Mouse (Mus musculus): ENCODE measurements around the gene Plppr3. TPM values are rescaled to one million over a fixed set of nuclear protein-coding genes. Genes with fewer than 3 reads are reported as not detected.

Gene Plppr3
- total RNA-seq, 2 experiments from 2014 or later, result 2.5 to 2.9 TPM

DNA sequence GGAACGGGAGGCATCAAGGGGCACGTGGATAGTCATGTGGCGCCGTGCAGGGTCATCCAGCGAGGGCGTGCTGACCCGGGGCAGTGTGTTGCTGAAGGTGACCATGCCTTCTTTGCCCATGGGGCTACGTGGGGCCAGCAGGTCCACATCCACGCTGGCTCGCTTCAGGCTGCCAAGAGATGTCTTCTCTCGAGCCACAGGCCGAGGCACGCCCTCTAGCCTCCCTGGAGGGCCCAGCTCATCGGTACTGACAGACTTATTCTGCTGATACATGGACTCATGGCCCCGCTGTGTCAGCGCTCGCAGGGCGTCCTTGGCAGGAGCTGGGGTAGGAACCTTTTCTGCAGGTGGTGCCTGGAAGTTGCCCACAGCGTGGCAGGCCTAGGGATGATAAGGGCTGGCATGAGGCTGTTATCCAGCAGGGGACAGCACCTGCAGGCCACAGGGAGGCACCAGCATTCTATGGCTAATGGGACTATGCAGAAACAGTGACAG lies 8.6 kb downstream of the Plppr3 start:
- peak; percentile 46 for DNase-seq

DNA sequence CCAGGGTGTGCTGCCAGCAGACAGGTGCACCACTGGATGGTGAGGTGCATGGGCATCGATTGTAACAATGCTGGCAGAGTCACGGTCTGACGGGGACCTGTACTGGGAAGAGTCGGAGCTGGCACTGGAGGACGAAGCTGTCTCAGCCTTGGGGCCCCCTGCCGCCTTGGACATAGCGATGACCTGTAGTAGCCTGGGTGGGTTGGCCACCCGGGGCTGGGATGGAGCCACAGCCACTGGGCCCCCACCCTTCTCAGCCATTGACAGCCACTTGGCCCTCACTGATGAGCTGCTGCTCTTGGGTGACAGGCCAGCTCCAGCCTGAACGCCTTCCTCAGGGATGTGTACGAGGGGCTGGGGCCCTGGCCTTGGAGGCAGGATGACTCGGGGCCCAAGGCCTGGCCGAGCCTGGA lies 9.2 kb downstream of the Plppr3 start:
- no peak for DNase-seq

DNA sequence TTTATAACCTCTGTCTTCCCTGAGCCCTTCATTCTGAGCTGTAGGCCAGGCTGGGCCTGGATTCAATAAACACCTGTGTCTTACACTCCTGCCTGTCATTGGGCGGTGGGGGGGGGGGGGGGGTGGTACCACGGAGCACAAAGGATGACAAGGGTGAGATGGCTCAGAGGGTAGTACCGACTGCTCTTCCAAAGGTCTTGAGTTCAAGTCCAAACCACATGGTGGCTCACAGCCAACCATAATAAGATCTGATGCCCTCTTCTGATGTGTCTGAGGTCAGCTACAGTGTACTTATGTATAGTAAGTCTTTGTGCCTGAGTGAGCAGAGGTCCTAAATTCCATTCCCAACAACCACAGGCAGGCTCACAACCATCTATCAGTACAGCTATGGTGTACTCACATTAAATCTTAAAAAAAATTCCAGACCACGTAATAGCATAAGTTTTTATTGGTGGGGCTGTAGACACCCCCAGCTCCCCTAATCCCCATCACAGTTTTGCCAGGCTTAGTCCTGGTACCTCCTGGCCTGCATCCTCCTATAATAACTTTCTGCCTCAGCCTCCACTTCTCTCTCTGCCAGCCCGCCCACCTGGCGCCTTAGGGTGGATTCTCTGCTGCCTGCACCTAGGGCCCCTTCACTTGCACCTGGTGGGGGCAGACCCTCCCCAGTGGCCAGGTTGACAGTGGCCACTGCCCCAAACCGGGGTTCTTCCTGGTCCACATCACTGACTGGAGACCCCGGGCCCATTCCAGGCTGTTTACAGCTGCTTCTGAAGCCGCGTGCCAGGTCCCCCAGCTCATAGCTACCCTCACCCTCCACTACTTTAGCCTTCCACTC lies 9.9 kb downstream of the Plppr3 start:
- no peak for DNase-seq

DNA sequence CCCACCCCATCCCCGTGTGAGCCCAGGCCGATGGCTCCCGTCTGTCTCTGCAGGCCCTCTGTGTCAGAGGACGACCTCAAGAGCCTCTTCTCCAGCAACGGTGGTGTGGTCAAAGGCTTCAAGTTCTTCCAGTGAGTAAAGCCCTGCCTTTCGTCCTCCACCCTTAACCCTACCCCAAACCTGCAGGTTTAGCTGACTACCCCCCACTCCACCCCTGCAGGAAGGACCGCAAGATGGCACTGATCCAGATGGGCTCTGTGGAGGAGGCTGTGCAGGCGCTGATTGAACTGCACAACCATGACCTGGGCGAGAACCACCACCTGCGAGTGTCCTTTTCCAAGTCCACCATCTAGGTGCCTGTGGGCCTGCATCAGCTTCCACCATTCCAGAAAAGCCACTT lies 11.5 kb downstream of the Plppr3 start:
- no peak for DNase-seq

DNA sequence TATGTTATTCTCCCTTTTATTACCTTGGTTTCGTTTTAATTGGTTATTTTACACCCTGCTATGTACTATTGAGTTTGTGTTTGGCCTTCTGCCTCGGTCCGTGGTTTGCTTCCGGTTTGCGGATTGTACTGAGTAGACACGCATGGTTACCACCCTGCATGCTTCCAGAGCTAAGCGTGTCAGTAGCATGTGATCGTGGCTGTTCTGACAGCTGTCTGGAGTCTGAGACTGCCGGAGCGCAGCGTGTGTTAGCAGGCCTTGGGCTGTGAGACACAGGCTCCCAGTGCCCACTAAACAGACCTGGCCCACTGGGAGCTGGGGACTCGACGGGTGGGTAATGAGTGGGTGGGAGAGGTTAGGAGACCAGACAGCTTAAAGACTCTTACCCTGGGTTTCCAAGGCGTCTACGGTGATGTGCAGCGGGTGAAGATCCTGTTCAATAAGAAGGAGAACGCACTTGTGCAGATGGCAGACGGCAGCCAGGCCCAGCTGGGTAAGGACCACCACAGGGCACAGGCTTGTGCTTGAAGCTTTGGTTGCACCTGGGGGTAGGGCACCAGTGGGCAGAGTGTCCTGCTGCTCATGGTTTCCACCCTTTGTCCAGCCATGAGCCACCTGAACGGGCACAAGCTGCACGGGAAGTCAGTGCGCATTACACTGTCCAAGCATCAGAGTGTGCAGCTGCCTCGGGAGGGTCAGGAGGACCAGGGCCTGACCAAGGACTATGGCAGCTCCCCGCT lies 12.2 kb downstream of the Plppr3 start:
- DNase-seq, result no peak

DNA sequence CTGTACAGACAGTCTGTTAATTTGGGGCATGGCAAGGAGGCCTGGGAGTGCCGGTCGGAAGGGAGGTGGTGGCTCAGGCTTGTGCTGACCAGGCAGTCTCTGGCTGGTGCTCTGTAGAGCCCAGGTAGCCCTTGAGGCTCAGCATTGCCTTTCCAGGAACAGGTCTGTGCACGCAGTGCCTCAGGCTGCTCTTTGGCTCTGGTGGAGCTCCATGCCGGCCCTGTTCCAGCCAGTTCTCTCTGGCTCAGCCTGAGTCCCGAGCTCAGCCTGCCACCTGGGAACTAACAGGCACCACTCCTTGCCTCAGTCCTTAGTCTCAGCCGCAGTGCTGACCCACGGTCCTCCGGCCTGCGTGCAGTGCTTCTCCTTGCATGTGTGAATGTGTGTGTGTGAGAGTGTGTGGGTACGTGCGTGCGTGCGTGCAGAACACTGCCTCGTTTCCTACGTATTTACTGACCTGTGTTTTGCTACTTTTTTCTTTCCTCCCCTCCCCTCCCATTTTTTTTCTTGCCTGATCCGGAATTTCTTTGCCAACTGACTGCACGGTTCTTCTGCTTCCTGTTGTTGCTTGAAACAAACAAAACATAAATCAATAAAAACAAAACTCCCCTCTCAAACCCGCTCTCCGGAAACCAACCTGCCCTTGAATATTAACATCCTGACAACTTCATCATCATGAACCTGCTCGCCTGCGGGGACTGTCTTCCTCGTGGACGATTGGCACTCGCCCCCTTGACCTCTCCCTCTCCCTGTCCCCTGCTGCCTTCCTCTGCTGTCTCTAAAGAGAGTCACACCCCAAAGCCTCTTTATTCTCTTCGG lies 13.0 kb downstream of the Plppr3 start:
- DNase-seq, result no peak

DNA sequence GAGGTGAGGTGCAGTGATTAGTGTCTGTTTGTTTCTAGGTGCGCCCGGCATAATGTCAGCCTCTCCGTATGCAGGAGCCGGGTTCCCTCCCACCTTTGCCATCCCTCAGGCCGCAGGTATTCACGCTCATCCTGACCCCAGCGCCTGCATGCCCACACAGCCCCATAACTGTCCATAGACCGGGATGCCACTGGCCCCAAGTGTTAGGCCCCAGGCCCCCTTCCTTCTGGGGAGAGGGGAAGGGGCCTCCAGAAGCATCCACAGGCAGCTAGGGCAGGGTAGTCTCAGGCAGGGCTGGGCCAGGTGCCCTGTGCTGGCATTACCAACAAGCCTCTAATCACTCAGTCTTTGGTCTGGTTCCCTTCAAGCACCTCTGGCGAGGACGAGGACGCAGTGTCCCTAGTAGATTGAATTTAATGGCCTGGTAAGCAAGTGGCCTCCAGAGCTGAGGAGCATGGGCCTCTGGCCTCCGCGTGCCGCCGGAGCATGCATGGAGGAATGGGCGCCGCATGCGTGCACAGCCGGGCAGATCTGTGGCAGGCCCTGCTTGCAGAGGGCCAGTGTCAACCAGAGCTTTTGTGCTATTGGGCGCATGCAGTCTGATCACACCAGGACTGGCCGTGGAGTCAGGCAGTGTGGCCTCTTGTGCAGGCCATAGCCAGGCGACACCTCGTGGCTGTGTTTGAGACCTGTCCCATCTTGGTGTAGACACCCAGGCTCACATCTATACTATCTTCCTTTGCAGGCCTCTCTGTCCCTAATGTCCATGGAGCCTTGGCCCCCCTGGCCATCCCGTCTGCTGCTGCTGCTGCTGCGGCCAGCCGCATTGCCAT lies 14.1 kb downstream of the Plppr3 start:
- no peak for DNase-seq

DNA sequence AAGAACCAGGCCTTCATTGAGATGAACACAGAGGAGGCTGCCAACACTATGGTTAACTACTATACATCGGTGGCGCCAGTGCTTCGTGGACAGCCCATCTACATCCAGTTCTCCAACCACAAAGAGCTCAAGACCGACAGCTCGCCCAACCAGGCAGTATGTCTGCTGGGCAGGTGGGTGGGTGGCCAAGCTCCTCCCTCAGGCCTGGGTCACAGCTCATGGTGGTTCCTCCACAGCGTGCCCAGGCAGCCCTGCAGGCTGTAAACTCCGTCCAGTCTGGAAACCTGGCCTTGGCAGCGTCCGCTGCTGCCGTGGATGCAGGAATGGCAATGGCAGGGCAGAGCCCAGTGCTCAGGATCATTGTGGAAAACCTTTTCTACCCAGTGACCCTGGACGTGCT lies 15.3 kb downstream of the Plppr3 start:
- peak; percentile 50 for DNase-seq

DNA sequence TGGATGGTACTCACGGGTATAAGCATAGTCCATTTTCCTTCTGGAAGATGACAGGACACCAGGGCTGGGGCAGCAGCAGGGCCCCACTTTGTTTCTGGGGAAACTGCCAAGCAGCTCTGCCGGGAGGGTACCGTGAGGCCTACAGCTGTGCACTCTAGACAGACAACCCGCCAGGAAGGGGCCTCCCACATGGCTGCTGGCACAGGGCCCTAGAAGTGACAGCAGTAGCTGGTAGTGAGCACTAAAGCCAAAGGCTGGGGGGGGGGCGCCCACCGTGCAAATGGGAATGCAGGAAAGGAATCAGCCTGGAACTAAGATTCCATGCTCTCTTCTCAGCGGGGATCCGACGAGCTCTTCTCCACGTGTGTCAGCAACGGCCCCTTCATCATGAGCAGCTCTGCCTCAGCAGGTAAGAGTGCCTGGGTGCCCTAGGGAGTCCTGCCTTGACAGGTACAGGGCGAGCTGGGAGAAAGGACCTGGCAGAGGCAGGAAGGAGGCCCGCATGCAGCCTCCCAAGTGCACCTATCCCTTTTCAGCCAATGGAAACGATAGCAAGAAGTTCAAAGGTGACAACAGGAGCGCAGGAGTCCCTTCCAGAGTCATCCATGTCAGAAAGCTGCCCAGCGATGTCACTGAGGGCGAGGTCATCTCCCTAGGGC lies 15.9 kb downstream of the Plppr3 start:
- peak; percentile 90 for DNase-seq

DNA sequence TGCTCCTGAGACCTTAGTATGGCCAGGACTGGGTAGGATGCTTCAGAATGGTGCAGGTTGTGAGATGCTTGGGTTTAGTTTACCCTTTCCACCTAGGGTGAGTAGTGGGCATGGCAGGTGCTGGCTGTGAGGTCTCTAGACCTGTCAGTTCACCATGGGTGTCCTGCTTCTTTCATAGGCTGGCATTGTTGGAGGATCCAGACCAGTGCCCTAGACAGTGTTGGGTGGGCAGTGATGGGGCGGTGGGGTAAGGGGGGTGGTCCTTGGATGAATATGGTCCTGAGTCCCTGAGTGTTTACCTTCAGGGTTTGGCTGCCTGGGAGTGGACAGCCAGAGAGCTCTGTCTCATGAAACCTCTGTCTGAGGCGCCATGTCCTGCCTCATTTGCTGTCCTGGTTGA lies 16.5 kb downstream of the Plppr3 start:
- DNase-seq, result no peak

DNA sequence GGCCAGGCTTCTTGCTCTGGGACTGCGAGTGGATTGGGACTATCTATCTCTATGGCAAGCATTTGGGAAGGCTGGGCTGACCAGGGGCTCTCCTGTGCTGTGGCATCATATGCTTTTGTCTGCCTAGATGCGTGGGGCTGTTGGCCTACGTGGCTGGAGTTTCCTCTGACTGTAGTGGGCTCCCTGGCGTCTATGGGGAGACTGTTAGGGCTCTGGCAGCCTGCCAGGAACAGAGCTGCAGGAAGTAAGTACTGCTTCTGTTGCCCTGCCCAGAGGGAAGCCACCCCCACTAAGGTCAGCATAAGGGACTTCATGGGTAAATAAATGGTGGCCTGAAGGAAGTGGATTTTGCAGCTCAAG lies 17.0 kb downstream of the Plppr3 start:
- peak; percentile 82 for DNase-seq

DNA sequence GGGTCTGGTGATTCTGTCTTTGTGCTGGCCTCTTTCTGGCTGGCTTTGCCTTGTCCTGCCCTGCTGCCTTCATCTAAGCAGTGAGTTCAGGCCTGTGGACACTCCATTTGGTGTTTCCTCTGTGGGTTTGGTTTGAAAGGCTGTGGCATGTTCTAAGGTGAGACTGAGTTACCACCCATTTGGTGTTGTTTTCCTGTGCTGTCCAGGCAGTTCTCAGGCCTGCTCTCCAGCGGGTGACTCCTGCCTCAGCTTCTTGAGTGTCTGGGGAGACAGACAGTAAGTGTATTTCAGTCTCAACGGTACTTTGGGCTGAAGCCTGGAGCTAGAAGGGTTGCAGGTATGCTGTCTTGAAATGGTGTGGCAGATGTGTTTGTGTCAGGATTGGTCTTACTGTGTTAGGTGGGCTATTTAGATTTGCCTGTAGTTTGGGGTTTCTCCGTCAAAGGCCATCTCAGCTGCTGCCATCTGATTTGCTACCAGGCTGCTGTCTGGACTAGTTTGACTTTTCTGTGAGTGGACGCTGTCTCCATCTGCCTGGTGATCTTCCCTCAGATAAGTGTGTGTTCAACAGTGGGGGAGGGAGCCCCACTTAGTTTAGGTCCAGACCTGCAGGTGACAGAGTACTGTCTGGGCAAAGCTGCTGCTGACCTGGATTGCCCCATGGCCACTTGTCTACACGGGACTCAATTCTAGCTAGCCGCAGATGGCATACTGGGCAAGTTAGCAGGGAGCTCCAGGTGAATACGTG lies 17.6 kb downstream of the Plppr3 start:
- DNase-seq, result no peak

DNA sequence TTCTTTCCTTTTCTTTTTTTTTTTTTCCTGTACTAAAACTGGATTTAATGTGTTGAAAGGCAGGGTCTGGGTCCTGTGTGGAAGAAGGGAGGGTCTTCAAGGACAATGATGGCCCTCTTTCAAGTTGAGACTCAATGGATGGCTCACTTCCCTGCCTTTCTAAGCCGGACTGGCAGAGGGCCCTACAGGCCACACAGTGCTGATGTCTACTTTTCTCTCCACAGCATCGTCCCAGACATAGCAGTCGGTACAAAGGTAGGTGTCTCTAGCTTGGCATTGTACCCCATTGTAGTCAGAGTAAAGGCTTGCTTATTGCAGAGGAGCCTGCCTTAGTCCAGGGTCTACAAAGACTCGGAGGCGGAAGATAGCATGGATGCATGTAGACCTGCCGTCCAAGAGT lies 18.2 kb downstream of the Plppr3 start:
- no peak for DNase-seq

DNA sequence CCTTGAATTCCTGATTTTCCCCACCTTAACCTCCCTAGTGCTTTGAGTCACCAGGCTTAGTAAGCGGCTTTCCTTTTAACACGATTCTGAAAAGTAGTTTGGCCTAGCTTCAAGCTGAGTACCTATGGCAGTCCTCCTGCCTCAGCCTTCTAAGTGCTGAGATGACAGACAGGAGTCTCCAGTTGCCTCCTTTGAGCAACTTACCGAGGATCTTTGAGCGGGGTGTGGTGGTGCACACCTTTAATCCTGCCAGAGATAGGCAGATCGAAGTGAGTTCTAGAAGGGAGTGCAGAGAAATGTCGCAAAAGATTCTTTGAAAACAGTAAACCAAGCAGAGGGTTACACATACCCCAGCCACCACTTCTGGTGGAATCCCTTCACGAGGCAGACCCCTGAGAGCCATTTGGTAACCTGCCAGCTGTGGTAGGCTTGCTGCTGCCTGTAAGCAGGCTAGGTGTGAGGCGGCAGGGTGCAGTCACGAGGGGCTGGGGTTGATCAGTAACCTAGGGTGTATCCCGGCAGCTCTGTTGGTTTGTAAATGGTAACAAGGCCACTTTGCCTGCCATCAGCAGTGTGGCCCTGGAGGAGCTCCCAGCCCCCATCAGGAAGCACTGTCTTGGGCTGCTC lies 18.8 kb downstream of the Plppr3 start:
- DNase-seq, result peak; percentile 59

DNA sequence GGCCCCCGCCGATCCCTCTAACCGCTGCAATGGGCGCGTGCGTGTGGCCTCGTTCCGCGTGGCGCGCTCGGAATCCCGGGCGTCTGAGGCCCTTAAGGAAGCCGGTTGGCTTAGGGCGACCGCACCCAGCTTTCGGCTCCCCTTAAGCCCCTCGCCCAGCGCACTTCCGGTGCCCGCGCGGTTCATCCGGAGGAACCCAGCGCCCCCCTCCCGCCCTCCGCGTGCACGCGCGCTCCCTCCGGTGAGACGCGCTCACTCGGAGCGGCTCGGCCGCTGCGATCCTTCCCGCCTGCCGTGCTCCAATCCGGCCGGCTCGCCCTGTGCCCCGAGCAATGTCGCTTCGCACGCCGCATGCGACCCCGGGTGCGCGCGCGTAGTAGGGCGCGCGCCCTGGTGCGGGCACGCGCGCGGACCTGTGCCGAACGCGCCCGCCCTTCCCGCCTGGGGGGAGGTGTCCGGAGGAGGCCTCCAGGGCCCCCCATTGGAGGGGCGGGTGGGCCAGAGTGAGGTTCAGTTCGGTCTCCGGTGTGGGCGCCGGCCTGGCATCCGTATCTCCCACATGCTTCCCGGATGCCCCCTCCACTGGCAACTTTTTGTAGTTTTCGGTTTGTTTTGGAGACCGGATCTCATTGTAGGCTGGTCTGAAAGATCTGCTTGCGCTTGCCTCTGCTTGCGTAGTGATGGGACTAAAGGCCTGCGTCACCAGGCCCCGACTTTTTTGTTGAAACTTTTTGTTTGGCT lies 19.5 kb downstream of the Plppr3 start:
- DNase-seq, result peak; percentile 77

DNA sequence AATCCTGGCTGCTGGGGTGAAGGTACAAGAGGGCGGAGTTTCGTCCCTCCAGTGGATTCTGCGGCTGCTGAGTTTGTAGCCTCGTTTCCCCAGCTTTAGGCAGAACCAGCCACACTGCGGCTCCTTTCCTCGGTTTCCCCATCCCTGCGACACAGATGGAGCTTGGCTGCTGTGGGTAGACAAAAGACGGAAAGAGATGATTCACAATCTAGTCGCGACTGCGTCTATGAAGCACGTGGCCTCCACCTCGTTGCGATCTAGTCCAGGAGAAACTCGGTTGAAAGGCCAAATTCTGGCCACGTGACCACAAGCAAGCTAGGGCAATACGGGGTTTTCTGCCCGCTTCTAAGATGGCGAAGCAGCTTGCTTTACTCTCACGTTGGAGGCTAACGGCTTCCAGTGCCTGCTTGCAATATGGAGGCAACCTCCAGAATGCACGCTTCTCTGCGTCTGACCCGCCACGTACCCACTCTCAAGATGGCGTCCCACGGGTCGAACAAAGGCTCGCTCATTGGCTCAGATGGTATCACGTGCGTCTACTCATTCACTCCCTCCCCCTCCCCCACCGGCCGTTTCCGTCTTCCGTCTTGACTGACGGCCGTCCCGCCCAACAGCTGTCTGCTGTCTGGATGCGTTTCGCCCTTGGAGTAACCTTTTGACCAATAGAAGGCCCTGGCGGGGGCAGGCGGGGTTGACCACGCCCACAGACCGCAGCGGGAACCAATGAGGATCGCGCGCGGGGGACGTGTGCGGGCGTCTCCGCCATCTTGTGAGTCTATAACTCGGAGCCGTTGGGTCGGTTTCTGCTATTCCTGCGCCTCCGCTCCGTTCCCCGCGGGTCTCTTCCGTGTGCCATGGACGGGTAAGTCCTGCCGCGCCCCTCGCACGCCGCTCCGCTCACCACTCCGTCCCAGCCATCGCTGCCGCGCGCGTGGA lies 20.3 kb downstream of the Plppr3 start, which contains the start of gene Ptbp1:
TSS of gene Ptbp1 (plus strand) at position 568 of the 936 bp plus-strand sequence.
- peak; percentile 99 for DNase-seq

DNA sequence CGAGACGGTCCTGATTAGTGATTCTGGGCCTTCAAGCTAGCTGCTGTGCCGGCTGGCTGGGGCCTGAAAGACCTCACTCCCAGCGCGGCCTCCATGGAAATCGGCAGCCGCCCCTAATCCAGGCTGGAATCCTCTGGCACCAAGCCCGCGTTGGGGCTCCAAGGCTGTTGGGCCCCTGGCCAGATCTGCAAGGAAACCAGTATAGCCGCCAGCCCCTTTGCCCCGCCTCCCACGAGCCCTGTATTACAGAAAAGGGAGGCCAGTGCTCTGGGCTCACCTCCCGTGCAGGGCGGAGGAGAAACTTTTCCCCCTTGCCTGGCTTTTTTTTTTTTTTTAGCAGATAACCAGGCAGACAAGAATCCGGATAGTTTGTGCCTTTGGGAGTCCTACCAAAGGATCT lies 21.0 kb downstream of the Plppr3 start:
- DNase-seq, result peak; percentile 100

DNA sequence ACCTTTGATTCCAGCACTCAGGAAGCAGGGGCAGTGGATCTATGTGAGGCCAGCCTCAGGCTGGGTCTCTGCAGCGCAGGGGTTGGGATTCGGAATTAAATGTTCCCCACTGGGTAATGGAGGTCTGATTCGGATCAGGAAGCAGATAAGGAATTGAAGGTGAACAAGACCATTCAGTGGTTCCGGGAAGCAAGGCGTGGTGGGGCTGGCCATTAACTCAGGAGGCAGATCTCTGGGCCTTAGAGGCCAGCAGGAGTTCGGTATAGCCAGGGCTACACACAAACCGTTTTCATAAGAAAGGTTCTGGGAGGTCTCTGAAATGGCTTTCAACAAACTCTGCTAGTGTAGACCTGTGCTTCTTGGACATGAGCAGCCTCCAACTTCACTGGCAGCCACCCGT lies 21.6 kb downstream of the Plppr3 start:
- DNase-seq, result no peak
